Mouse (Mus musculus) embryonic stem cell, embryonic (primary cell): ENCODE measurements around the gene Fbxo31.

Experiments
- CTCF ChIA-PET, 4 experiments: fragments of 300-600 bp in 2 of 4; fragments of 350-600 bp in 2 of 4; sonication (Branson Sonifier 250); formaldehyde crosslinking; loops; one replicate each; lab custom pipeline; 2022; ENCODE audit warnings: inconsistent platforms in 2 of 4; lab: Charles Lee
- POLR2A ChIA-PET, 4 experiments: fragments of 300-600 bp in 2 of 4; fragments of 350-600 bp in 2 of 4; sonication (Branson Sonifier 250); formaldehyde crosslinking; loops; one replicate each; lab custom pipeline; 2022; ENCODE audit warnings: antibody characterized with exemption in 4 of 4, inconsistent platforms in 1 of 4; lab: Charles Lee

The Fbxo31 gene

GRCm38 (mm10) chr8:121573275-121573674, 5.3 kb downstream of the Fbxo31 start:
- POLR2A ChIA-PET: interaction anchor here in 3 of 4 experiments (0.6 to 12.5 kb wide), 8 partner anchors 8 to 379 kb away, joined by 3 to 234 read pairs (median 3); partner anchors contain the start of gene Map1lc3b (in 2 of the 3)
- CTCF ChIA-PET: interaction anchor here in 2 of 4 experiments (0.5 to 1.0 kb wide), 3 partner anchors 14 to 1740 kb away, joined by 3 to 5 read pairs (median 3); no protein-coding TSS in a partner anchor

GRCm38 (mm10) chr8:121572121-121572520, 6.5 kb downstream of the Fbxo31 start:
- ChIA-PET POLR2A (interaction anchor here in 3 of 4 experiments (0.7 to 12.5 kb wide), 4 partner anchors 12 to 243 kb away, joined by 3 to 234 read pairs (median 7); partner anchors contain the start of gene Map1lc3b (in 1 of the 3)), CTCF (interaction anchor here in 3 of 4 experiments (0.5 to 1.3 kb wide), 4 partner anchors 25 to 103 kb away, joined by 3 to 13 read pairs (median 3); no protein-coding TSS in a partner anchor)

GRCm38 (mm10) chr8:121570801-121571200, 7.8 kb downstream of the Fbxo31 start:
- POLR2A ChIA-PET: interaction anchor here in 3 of 4 experiments (0.9 to 12.5 kb wide), 10 partner anchors 8 to 29 kb away, joined by 3 to 234 read pairs (median 3); partner anchors contain the start of genes Fbxo31 (in 2 of the 3) and Map1lc3b (in 2 of the 3)
- CTCF ChIA-PET: interaction anchor here in 2 of 4 experiments (1.1 to 1.3 kb wide), 2 partner anchors 32 to 99 kb away, joined by 3 read pairs; no protein-coding TSS in a partner anchor

GRCm38 (mm10) chr8:121570335-121570734, 8.3 kb downstream of the Fbxo31 start:
- ChIA-PET POLR2A (interaction anchor here in 3 of 4 experiments (0.6 to 12.5 kb wide), 11 partner anchors 9 to 246 kb away, joined by 3 to 234 read pairs (median 3); partner anchors contain the start of genes Fbxo31 (in 2 of the 3) and Map1lc3b (in 2 of the 3)), CTCF (interaction anchor here in 1 of 4 experiments (1.3 kb wide), 1 partner anchor 32 kb away, joined by 3 read pairs; no protein-coding TSS in a partner anchor)

- POLR2A ChIA-PET: interaction anchor here in 3 of 4 experiments (0.5 to 6.7 kb wide), 9 partner anchors 11 to 235 kb away, joined by 3 to 36 read pairs (median 8); partner anchors contain the start of genes Fbxo31 (in 2 of the 3) and Map1lc3b (in 2 of the 3)
- CTCF ChIA-PET: interaction anchor here in 1 of 4 experiments (0.5 to 0.6 kb wide), 2 partner anchors 36 to 96 kb away, joined by 3 to 8 read pairs; no protein-coding TSS in a partner anchor
These were observed 10.3 kb downstream of the Fbxo31 start for GRCm38 (mm10) chr8:121568321-121568720.

GRCm38 (mm10) chr8:121563701-121564100, 14.9 kb downstream of the Fbxo31 start:
- POLR2A ChIA-PET: interaction anchor here in 3 of 4 experiments (0.6 to 6.7 kb wide), 5 partner anchors 13 to 44 kb away, joined by 3 to 36 read pairs (median 7); partner anchors contain the start of genes Map1lc3b (in 2 of the 3) and Fbxo31 (in 1 of the 3)
- CTCF ChIA-PET: interaction anchor here in 1 of 4 experiments (0.6 to 0.7 kb wide), 2 partner anchors 215 to 361 kb away, joined by 3 to 5 read pairs; no protein-coding TSS in a partner anchor

- ChIA-PET POLR2A (interaction anchor here in 2 of 4 experiments (0.8 to 6.7 kb wide), 2 partner anchors 15 to 27 kb away, joined by 3 to 36 read pairs; partner anchors contain the start of genes Fbxo31 (in 1 of the 2) and Map1lc3b (in 1 of the 2)), CTCF (interaction anchor here in 1 of 4 experiments (0.6 to 0.7 kb wide), 2 partner anchors 216 to 360 kb away, joined by 3 to 5 read pairs; no protein-coding TSS in a partner anchor)
These were observed 15.7 kb downstream of the Fbxo31 start for GRCm38 (mm10) chr8:121562941-121563351.

GRCm38 (mm10) chr8:121561636-121562345, 16.8 kb downstream of the Fbxo31 start:
- CTCF ChIA-PET: no interaction called here
- POLR2A ChIA-PET: interaction anchor here in 1 of 4 experiments (0.7 to 6.7 kb wide), 2 partner anchors 28 to 29 kb away, joined by 3 to 36 read pairs; partner anchors contain the start of gene Map1lc3b

- POLR2A ChIA-PET: interaction anchor here in 2 of 4 experiments (0.9 to 2.1 kb wide), 5 partner anchors 10 to 31 kb away, joined by 3 to 7 read pairs (median 3); partner anchors contain the start of gene Map1lc3b (in 1 of the 2)
- CTCF ChIA-PET: interaction anchor here in 1 of 4 experiments (0.6 kb wide), 1 partner anchor 84 kb away, joined by 5 read pairs; no protein-coding TSS in a partner anchor
These were observed 18.0 kb downstream of the Fbxo31 start for GRCm38 (mm10) chr8:121560432-121561100.

GRCm38 (mm10) chr8:121559801-121560200, 18.8 kb downstream of the Fbxo31 start:
- ChIA-PET POLR2A (interaction anchor here in 2 of 4 experiments (1.2 to 2.1 kb wide), 4 partner anchors 9 to 32 kb away, joined by 3 to 7 read pairs (median 4); partner anchors contain the start of gene Map1lc3b (in 1 of the 2)), CTCF (interaction anchor here in 1 of 4 experiments (1.0 kb wide), 1 partner anchor 10 kb away, joined by 4 read pairs; no protein-coding TSS in a partner anchor)

- POLR2A ChIA-PET: no interaction called here
- CTCF ChIA-PET: interaction anchor here in 2 of 4 experiments (1.2 to 1.6 kb wide), 3 partner anchors 10 to 39 kb away, joined by 3 to 5 read pairs (median 4); no protein-coding TSS in a partner anchor
These were observed 20.1 kb downstream of the Fbxo31 start for GRCm38 (mm10) chr8:121558538-121558937.

GRCm38 (mm10) chr8:121557746-121558145, 20.9 kb downstream of the Fbxo31 start:
- CTCF ChIA-PET: interaction anchor here (0.6 to 1.6 kb wide), 6 partner anchors 9 to 192 kb away, joined by 3 to 5 read pairs (median 4); partner anchors contain the start of gene Map1lc3b (in 1 of the 4)
- POLR2A ChIA-PET: interaction anchor here in 3 of 4 experiments (0.7 to 1.1 kb wide), 4 partner anchors 21 to 292 kb away, joined by 3 to 5 read pairs (median 4); partner anchors contain the start of gene Fbxo31 (in 1 of the 3)

- ChIA-PET POLR2A (interaction anchor here in 2 of 4 experiments (0.5 to 1.5 kb wide), 10 partner anchors 16 to 429 kb away, joined by 3 to 7 read pairs (median 4); partner anchors contain the start of genes Fbxo31 (in 1 of the 2) and Map1lc3b (in 1 of the 2)), CTCF (interaction anchor here in 3 of 4 experiments (0.6 to 1.3 kb wide), 4 partner anchors 21 to 141 kb away, joined by 3 to 4 read pairs (median 4); no protein-coding TSS in a partner anchor)
These were observed 24.7 kb downstream of the Fbxo31 start for GRCm38 (mm10) chr8:121553831-121554475.

GRCm38 (mm10) chr8:121552506-121552905, 26.1 kb downstream of the Fbxo31 start:
- CTCF ChIA-PET: interaction anchor here in 1 of 4 experiments (1.3 kb wide), 1 partner anchor 50 kb away, joined by 4 read pairs; no protein-coding TSS in a partner anchor
- POLR2A ChIA-PET: interaction anchor here in 2 of 4 experiments (0.5 to 1.6 kb wide), 7 partner anchors 11 to 1377 kb away, joined by 3 to 5 read pairs (median 3); partner anchors contain the start of genes Fbxo31 (in 1 of the 2) and Klhdc4 (in 1 of the 2)

- CTCF ChIA-PET: interaction anchor here (0.5 to 1.2 kb wide), 5 partner anchors 19 to 267 kb away, joined by 3 to 4 read pairs (median 3); no protein-coding TSS in a partner anchor
- POLR2A ChIA-PET: interaction anchor here in 3 of 4 experiments (0.5 to 1.7 kb wide), 12 partner anchors 9 to 278 kb away, joined by 3 to 8 read pairs (median 4); partner anchors contain the start of gene Klhdc4 (in 1 of the 3)
These were observed 27.3 kb downstream of the Fbxo31 start for GRCm38 (mm10) chr8:121551065-121551985.
